Mouse (Mus musculus): ENCODE results near the gene Wdr78. TPM values are rescaled to one million over a fixed set of nuclear protein-coding genes. Genes with fewer than 3 reads are reported as not detected.
A peak's percentile ranks its signal among the peaks of the same experiment; 100 is the strongest.

Wdr78 gene
- total and polyA plus RNA-seq, 2 experiments from 2014 or later: 2.8 to 5.1 TPM

DNA sequence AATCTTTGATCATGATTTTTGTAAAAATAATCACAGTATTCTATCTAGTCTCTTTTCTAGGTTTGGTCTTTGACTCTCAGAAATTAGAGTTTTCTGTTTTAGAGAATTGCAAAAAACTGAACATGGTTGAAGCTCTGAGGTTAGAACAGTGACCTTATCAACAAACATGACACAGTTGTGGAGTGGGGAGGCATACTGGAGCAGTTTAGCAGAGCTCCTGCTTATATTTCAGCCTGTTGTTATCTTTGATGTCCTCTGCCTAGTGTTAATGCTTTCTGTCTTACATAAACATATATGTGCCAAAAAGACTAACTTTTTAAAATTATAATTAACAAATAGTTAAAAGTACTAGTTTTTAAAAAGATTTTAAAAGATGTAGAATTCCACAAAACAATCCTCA is 9.3 kb upstream of the Wdr78 start:
- H3K9ac ChIP-seq (replicated peaks; ENCODE audit: low read length, poor library complexity, severe bottlenecking): no peak overlapping the region
- H3K27ac ChIP-seq (ENCODE audit: low read depth, low read length): no peak overlapping the region
- 0 out of 2 replicates have a peak, but pooled peaks cover 4% of the 10 kb centered on the region for H3K36me3 ChIP-seq (ENCODE audit: insufficient read depth, low read length)
- ATAC-seq (ENCODE audit: low FRiP score) (no peak), DNase-seq (ENCODE audit: low spot score) (no peak)
- H3K4me2 ChIP-seq (ENCODE audit: low read depth, low read length, poor library complexity, severe bottlenecking): no peak overlapping the region
- no peaks in the 10 kb centered on the region for H3K27me3 ChIP-seq (ENCODE audit: insufficient read depth, low read length)
- H3K4me3 ChIP-seq (ENCODE audit: low read depth, low read length): no peak overlapping the region
- no peaks in the 10 kb centered on the region; the same call in 1 of the 2 replicates for H3K4me1 ChIP-seq (ENCODE audit: insufficient read depth, low read length)
- no peak for TF ChIP-seq CTCF (IDR thresholded peaks at IDR 0.05)
- no peaks in the 10 kb centered on the region for H3K9me3 ChIP-seq (ENCODE audit: low read length)

DNA sequence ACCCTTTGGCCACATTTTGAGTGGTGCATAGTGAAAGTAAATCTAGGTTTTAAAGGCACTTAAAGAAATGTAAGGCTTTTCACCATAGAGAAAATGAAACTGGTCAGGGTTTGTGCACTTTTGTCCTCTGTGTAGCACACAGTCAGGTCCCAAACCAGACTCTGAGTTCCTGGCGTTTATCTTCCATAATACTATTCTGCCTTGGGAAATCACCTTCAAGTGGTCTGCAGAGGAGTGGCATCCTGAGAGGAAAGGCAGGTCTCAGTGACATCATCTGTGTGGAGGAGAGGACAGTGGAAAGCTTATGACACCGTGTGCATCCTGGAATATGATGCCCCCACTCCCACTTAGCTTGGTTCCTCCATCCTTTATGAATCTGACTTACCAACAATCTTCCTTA is 8.7 kb upstream of the Wdr78 start:
- no peaks in the 10 kb centered on the region for H3K27me3 ChIP-seq (ENCODE audit: insufficient read depth, low read length)
- 68% methylated on average over 2 of the region's 2 CpGs for WGBS
- H3K4me3 ChIP-seq (ENCODE audit: low read depth, low read length): no peak overlapping the region
- H3K27ac ChIP-seq (ENCODE audit: low read depth, low read length): no peak overlapping the region
- H3K36me3 ChIP-seq (ENCODE audit: insufficient read depth, low read length): 0 out of 2 replicates have a peak, but pooled peaks cover 4% of the 10 kb centered on the region
- DNase-seq (ENCODE audit: low spot score) (no peak), ATAC-seq (ENCODE audit: low FRiP score) (no peak)
- no peaks in the 10 kb centered on the region; the same call in 1 of the 2 replicates for H3K4me1 ChIP-seq (ENCODE audit: insufficient read depth, low read length)
- H3K9ac ChIP-seq (replicated peaks; ENCODE audit: low read length, poor library complexity, severe bottlenecking): no peak overlapping the region
- H3K4me2 ChIP-seq (ENCODE audit: low read depth, low read length, poor library complexity, severe bottlenecking): no peak overlapping the region
- no peak for TF ChIP-seq CTCF (IDR thresholded peaks at IDR 0.05)
- no peaks in the 10 kb centered on the region for H3K9me3 ChIP-seq (ENCODE audit: low read length)

DNA sequence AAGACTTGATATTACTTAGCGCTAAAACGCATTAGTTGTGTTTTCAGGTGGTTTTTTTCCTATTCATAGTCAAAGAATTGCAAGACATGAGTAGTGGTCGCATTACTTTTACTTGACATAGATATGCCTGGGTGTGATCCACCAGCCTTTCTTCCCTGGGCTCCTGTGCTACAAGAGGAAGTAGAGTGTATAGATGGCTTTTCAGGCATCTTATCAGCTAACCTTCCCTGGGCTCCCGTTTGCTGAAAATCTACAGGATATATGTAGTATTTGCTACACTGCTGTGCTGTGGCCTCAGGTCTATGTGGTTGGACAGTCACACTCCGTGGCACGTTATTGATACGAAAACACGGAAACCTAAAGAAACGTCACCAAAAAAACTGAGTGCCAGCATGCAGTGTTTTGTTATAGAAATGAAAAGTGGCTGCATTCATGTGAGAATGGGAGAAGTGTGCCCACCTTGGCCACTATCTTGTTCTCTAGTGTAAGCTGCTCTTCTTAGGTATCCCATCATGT is 6.6 kb upstream of the Wdr78 start:
- no peak overlapping the region for H3K27ac ChIP-seq (ENCODE audit: low read depth, low read length)
- no peak for DNase-seq (ENCODE audit: low spot score)
- TF ChIP-seq CTCF (IDR thresholded peaks at IDR 0.05): no peak
- no peak overlapping the region for H3K4me3 ChIP-seq (ENCODE audit: low read depth, low read length)
- no peaks in the 10 kb centered on the region for H3K9me3 ChIP-seq (ENCODE audit: low read length)
- H3K4me2 ChIP-seq (ENCODE audit: low read depth, low read length, poor library complexity, severe bottlenecking): no peak overlapping the region
- H3K27me3 ChIP-seq (ENCODE audit: insufficient read depth, low read length): no peaks in the 10 kb centered on the region
- WGBS: 86% methylated on average over 9 of the region's 9 CpGs
- ATAC-seq (ENCODE audit: low FRiP score): no peak
- H3K9ac ChIP-seq (replicated peaks; ENCODE audit: low read length, poor library complexity, severe bottlenecking): no peak overlapping the region
- no peaks in the 10 kb centered on the region; the same call in 1 of the 2 replicates for H3K4me1 ChIP-seq (ENCODE audit: insufficient read depth, low read length)
- peaks cover 4% of the 10 kb centered on the region; the same call in 1 of the 2 replicates for H3K36me3 ChIP-seq (ENCODE audit: insufficient read depth, low read length)

DNA sequence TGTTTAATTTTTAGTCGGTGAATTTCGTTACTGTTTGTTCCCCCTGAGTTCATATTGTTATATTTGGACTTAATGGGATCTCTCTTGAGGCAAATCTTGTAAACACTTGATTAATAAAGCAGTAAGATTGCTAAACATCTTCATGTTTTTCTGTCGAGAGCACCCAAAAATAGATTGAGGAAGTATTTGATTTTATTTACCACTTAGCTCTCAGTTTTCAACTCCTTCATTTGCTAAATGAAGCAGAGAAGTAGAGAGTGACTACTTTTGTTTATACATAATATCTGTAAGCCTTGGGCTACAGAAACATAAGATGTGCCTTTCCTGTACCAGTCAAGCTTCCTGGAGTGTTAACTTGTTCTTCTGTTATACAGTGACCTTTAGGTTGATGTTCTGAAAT is 6.0 kb upstream of the Wdr78 start:
- H3K9ac ChIP-seq (replicated peaks; ENCODE audit: low read length, poor library complexity, severe bottlenecking): no peak overlapping the region
- WGBS: 52% methylated on average over 3 of the region's 3 CpGs
- no peaks in the 10 kb centered on the region for H3K9me3 ChIP-seq (ENCODE audit: low read length)

DNA sequence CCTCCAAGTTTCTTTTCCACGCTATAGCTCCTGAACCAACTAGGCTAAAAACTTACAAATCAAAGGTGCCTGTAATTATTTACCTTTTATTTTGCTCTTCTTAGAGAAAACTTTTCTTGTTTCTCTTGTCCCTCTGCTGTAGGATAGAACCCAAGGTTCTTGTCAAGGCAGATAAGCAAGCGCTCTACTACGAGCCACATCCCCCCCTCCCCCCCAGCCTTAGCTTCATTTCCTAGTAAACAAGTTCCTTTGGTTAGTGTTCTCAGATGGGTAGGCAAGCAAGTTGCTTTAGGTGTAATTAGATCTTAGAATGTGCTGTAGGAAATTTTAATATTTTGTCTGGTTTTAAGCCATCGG is 5.7 kb upstream of the Wdr78 start:
- peak overlapping the region; percentile 90 for H3K4me3 ChIP-seq (ENCODE audit: low read depth, low read length)
- no peaks in the 10 kb centered on the region for H3K27me3 ChIP-seq (ENCODE audit: insufficient read depth, low read length)
- TF ChIP-seq CTCF (IDR thresholded peaks at IDR 0.05): no peak
- no peak for DNase-seq (ENCODE audit: low spot score)
- peak overlapping the region; percentile 83 for H3K4me2 ChIP-seq (ENCODE audit: low read depth, low read length, poor library complexity, severe bottlenecking)
- no peak for ATAC-seq (ENCODE audit: low FRiP score)
- H3K9me3 ChIP-seq (ENCODE audit: low read length): no peaks in the 10 kb centered on the region
- peak overlapping the region; percentile 73 for H3K9ac ChIP-seq (replicated peaks; ENCODE audit: low read length, poor library complexity, severe bottlenecking)
- 28% methylated on average over 4 of the region's 4 CpGs for whole genome bisulfite sequencing
- H3K27ac ChIP-seq (ENCODE audit: low read depth, low read length): peak overlapping the region; percentile 71; the same call in 1 of the 2 replicates
- peaks cover 2% of the 10 kb centered on the region; the same call in 1 of the 2 replicates for H3K36me3 ChIP-seq (ENCODE audit: insufficient read depth, low read length)
- H3K4me1 ChIP-seq (ENCODE audit: insufficient read depth, low read length): peaks cover 7% of the 10 kb centered on the region

More for the DNA sequence above, 6.0 kb upstream of the Wdr78 start:
- Histone ChIP-seq H3K27ac (ENCODE audit: low read depth, low read length) (no peak overlapping the region), H3K36me3 (ENCODE audit: insufficient read depth, low read length) (peaks cover 2% of the 10 kb centered on the region; the same call in 1 of the 2 replicates), H3K27me3 (ENCODE audit: insufficient read depth, low read length) (no peaks in the 10 kb centered on the region), H3K4me2 (ENCODE audit: low read depth, low read length, poor library complexity, severe bottlenecking) (peak overlapping the region; percentile 83), H3K4me1 (ENCODE audit: insufficient read depth, low read length) (peaks cover 3% of the 10 kb centered on the region), H3K4me3 (ENCODE audit: low read depth, low read length) (no peak overlapping the region)
- ATAC-seq (ENCODE audit: low FRiP score) (no peak), DNase-seq (ENCODE audit: low spot score) (no peak)
- no peak for TF ChIP-seq CTCF (IDR thresholded peaks at IDR 0.05)

DNA sequence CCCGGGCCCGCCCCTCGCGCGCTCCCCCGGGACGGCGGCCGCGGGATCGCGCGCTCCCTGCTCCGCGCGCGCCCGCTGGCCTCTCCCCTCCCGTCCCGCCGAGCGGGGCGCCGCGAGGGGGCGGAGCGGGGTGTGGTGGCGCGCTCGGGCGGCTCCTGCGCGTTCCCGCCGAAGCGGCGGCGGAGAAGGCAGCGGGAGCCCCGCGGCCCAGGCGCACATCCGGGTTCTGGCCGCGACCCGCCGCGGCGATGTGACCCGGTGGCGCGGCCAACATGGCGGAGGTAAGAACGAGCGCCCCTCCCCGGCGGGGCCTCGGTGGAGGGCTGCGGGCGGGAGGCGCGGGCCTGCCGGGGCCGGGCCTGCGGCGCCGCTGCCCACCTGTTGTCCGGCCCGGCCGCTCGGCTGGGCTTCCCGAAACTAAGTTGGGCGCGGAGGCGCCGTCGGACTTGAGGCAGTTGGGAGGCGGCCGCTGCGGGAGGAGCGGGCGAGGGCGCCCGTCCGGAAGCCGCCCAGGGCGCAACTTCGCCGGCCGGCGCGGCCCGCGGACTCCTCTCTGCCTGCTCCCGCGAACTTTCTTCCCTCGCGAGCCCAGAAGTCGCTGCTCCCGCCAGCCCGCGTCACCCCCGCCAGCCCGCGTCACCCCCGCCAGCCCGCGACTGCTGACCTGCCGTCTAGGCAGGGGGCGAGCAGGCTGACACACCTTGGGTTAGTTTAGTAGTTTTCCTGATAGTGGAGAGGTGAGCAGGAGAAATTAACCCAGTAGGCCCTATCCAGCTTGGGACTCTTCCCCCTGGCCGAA is 5.1 kb upstream of the Wdr78 start:
- ATAC-seq (ENCODE audit: low FRiP score): peak; percentile 45
- no peaks in the 10 kb centered on the region for H3K27me3 ChIP-seq (ENCODE audit: insufficient read depth, low read length)
- H3K9ac ChIP-seq (replicated peaks; ENCODE audit: low read length, poor library complexity, severe bottlenecking): peak overlapping the region; percentile 73
- peak; percentile 77 for DNase-seq (ENCODE audit: low spot score)
- no peak for TF ChIP-seq CTCF (IDR thresholded peaks at IDR 0.05)
- H3K9me3 ChIP-seq (ENCODE audit: low read length): no peaks in the 10 kb centered on the region
- H3K4me3 ChIP-seq (ENCODE audit: low read depth, low read length): peak overlapping the region; percentile 90
- peak overlapping the region; percentile 83 for H3K4me2 ChIP-seq (ENCODE audit: low read depth, low read length, poor library complexity, severe bottlenecking)
- H3K27ac ChIP-seq (ENCODE audit: low read depth, low read length): peak overlapping the region; percentile 71
- peaks cover 7% of the 10 kb centered on the region for H3K4me1 ChIP-seq (ENCODE audit: insufficient read depth, low read length)
- peaks cover 2% of the 10 kb centered on the region; the same call in 1 of the 2 replicates for H3K36me3 ChIP-seq (ENCODE audit: insufficient read depth, low read length)
- under 1% methylated on average over 49 of the region's 111 CpGs for WGBS
